Mouse (Mus musculus) spleen, postnatal 36 days (tissue): Measurements from ENCODE around the gene Pde4c.

Experiments
- DNase-seq, 2 experiments: peaks; one replicate each; pipeline ENCODE4 v3.0.0; 2022; ENCODE audit warnings: low spot score in 2 of 2, mixed read lengths in 1 of 2

The Pde4c gene

GRCm38 (mm10) chr8:70765838-70766570, 42.5 kb downstream of the Pde4c start:
- DNase-seq = peak; percentile 90 to 92

- peak; percentile 78 to 83 for DNase-seq
Observed at GRCm38 (mm10) chr8:70766571-70767440, 43.3 kb downstream of the Pde4c start.

- DNase-seq = no peak
Observed at GRCm38 (mm10) chr8:70767503-70767902, 44.0 kb downstream of the Pde4c start.

- DNase-seq = peak; percentile 91 to 92
Observed at GRCm38 (mm10) chr8:70768231-70768776, 44.8 kb downstream of the Pde4c start.

GRCm38 (mm10) chr8:70768956-70769355, 45.4 kb downstream of the Pde4c start:
- peak; percentile 54 to 66 for DNase-seq

GRCm38 (mm10) chr8:70769359-70769758, 45.8 kb downstream of the Pde4c start:
- peak; percentile 94 to 96 for DNase-seq

- DNase-seq = no peak
Observed at GRCm38 (mm10) chr8:70769858-70770257, 46.3 kb downstream of the Pde4c start.

GRCm38 (mm10) chr8:70770748-70771147, 47.2 kb downstream of the Pde4c start:
- DNase-seq = no peak

GRCm38 (mm10) chr8:70771217-70771616, 47.7 kb downstream of the Pde4c start:
- DNase-seq = no peak

GRCm38 (mm10) chr8:70772075-70772474, 48.6 kb downstream of the Pde4c start:
- no peak for DNase-seq

GRCm38 (mm10) chr8:70772890-70773289, 49.4 kb downstream of the Pde4c start:
- no peak for DNase-seq

GRCm38 (mm10) chr8:70773410-70773809, 49.9 kb downstream of the Pde4c start:
- DNase-seq = no peak

GRCm38 (mm10) chr8:70773833-70774232, 50.3 kb downstream of the Pde4c start:
- DNase-seq = peak in 1 of 2 experiments; percentile 30

- peak in 1 of 2 experiments; percentile 19 for DNase-seq
Observed at GRCm38 (mm10) chr8:70774740-70775139, 51.2 kb downstream of the Pde4c start.

GRCm38 (mm10) chr8:70775227-70775626, 51.7 kb downstream of the Pde4c start:
- DNase-seq = no peak

- DNase-seq = peak in 1 of 2 experiments; percentile 20
Observed at GRCm38 (mm10) chr8:70775851-70776495, 52.5 kb downstream of the Pde4c start.

GRCm38 (mm10) chr8:70776496-70777444, 53.2 kb downstream of the Pde4c start, which contains the start of gene Pik3r2:
TSS of gene Pik3r2 (minus strand) at chr8:70776713.
- DNase-seq = peak; percentile 94 to 96

- no peak for DNase-seq
Observed at GRCm38 (mm10) chr8:70780093-70780492, 56.6 kb downstream of the Pde4c start.

GRCm38 (mm10) chr8:70786291-70787050, 63.0 kb downstream of the Pde4c start:
- DNase-seq = no peak

- DNase-seq = no peak
Observed at GRCm38 (mm10) chr8:70787051-70787445, 63.5 kb downstream of the Pde4c start.
